Mouse (Mus musculus) lung, postnatal 25 days (tissue): Measurements from ENCODE around the gene Fbln7.

Experiments used
- DNase-seq: peaks from one replicate; pipeline ENCODE4 v3.0.0; 2022; ENCODE audit warnings: low spot score

Fbln7 gene

DNA sequence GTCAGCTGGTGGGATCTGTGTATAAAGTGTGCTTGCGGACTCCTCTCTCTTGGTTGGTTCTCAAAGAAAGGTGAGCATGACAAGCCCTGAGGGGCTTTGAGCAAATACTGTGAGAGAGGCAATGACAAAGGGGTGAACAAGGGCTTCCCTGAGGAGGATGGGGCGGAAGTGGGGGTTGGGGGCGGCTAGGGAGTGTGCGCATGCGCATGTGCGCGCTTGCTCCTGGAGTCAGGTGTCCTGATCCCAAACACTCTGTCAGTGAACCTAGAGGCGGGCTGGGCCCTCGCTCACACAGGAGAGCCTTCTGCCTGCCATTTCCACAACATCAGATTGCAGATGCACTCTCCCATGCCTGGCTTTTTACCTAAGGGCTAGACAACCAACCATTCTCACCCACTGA, 9.5 kb downstream of the Fbln7 start:
- no peak for DNase-seq

DNA sequence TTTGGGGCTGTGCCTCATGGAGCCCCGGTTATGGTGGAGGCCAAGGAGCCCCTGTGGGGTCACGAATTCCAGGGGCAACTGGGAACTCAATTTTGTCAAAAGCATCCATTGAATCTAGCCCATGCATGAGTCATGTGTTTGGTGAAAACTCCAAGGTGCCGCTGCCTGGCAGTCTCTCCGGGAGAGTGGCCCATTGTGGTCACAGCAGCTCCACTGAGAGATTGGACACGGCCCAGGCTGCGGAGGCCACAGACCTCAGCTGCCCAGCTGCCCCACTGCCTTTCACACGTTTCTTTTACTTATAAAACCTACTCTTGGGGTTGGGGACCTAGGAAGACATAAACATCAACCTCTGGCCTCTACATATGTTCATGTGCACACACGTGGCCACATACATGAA, 12.7 kb downstream of the Fbln7 start:
- DNase-seq, result no peak

DNA sequence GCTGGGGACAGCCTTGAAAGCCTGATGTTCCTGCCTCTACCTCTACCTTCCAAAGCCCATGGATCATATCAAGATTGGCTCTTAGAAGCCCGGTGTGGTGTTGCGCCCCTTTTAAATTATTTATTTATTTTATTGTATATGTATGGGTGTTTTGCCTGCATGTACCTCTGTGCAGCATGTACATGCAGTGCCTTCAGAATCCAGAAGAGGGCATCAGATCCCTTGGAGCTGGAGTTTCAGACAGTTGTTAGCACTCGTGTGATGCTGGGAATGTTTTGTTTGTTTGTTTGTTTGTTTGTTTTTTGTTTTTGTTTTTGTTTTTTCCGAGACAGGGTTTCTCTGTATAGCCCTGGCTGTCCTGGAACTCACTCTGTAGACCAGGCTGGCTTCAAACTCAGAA, 18.5 kb downstream of the Fbln7 start:
- DNase-seq, result no peak

DNA sequence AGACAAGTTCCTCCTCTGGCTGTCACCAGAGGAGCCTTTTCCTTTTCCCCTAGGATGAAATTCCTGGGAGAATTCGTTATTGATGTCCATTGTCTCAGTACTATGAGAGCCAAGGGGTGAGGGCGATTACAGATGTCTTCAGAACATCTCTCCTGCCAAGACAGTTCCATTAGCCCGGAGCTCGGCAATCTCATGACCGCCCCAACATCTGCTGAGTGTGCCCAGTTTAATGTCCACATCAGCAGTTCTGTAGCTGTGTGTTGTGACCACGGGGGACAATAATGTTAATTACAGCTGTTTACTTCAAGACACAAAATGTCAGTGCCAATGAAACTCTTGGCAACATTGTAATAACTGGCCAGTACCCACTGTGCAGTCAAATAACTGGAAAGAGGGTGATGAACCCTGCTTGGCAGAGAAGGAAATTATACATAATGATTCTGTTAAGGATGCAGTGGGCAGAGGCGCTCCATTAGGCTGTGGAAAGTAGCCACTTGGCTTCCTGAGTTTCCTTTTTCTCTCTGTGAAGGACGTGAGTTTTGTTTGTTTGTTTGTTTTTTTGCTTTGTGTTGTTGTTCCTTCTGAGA, 22.5 kb downstream of the Fbln7 start:
- no peak for DNase-seq

DNA sequence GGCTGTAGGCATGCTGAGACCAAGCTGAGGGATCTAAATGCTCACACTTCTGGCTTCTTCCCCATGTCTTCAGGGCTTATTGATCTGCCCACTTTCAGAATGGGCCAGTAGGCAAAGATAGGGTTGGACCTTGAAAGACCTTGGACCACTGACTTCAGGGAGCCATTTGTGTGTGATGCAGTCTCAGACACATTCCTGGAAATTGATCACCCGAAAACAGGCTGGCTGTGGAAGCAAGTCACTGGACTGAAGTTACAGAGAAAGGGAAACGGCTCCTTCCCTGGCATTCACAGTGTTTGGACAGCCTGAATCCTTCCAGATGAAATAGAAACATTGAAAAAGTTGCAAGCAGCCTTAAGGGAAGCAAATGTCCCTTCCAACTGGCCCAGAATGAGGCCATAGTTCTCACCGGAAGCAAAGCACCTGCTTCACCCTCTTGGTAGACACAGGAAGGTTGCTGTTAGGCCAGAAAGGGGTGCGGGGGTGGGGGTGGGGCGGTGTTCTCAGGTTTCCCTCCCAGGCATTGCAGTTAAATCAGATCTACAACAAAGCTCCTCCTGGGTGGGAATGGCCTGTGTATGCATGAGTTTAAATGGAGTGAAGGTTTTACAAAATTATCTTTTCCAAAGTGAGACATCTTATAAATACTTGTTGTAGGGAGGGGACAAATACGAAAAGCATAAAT, 25.2 kb downstream of the Fbln7 start:
- DNase-seq, result no peak

DNA sequence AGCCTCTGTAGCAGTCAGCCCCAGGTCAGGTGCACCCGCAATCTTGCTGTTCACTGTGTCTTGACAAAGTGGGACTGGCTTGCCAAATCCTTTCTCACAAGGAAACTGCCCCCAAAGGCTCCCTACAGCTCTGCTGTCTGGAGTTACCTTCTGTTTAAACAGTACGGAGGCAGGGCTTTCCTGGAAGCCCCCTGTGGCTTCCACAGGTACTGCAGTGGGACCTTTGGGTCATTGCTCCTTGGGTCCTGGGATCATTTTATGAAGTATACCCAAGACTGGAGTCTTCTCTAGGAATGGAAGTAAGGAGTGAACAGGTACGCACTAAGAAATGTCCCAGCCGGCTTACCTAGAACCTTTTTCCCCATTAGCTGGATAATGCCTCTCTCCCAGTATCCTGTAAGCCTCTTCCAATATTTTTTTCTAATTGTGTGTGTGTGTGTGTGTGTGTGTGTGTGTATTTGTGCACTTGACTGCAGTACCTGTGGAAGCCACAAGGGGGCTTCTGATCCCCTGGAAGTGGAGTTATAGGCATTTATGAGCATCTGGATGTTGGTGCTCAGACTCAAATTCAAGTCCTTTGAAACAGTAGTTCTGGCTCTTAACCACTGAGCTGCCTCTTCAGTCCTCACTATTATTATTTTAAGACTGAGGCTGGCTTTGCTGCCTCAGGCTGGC, 28.0 kb downstream of the Fbln7 start:
- DNase-seq, result no peak

DNA sequence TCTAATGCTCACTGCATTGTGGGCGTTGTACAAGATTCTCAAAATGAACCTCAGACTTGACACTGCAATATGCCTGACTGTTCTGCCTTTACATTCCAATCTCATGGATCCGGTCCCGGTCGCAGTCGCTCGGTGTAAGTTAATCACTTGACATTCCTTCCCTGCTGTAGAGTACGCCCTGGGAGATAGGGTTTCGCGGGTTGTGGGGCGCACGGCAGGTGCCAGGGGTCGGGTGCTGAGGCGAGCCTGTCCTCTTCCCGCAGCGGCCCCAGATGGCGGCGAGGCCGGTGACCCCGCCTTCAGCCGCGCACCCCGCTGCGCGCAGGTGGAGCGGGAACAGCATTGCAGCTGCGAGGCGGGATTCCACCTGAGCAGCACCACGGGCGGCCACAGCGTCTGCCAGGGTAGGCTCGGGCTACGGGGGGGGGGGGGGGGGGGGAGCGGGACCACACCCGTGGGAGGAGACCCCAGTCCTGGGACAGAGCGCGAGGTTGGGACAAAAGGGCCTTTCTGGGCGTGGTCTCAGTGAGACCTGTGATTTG, 29.5 kb downstream of the Fbln7 start:
- no peak for DNase-seq

DNA sequence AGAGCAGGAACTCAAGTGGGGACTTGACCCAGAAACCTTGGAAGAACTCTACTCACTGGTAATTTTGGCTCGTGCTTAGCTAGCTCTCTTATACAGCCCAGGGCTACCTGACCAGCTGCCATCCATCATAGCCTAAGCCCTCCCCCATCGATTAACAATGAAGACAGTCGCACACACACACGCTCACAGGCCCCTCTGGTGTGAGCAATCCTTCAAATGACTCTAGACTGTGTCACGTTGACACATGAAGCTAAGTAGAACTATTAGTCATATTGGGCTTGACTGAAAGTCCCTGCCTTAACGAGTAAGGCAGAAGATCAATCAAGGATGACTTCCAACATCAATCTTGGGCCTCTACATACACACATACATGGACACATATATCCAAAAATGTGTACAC, 40.1 kb downstream of the Fbln7 start:
- no peak for DNase-seq

DNA sequence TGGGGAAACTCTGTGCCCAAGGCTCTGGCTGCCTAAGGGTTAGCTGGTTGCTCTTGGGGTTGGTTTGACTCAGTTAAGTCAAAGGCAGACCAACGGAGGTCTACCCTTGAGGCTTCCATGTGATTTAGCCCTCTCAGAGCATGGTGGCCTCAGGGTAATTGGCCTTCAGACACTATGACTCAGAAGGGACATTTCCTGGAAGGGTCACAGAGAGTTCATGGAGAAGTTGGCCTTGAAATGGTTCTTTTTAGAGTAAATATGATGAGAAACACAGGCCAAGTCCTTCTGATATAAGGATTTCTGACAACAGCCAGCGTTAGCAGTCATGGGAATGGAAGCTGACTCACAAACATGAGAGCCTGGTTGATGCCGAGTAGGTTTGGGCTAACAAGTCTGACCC, 40.9 kb downstream of the Fbln7 start:
- no peak for DNase-seq

DNA sequence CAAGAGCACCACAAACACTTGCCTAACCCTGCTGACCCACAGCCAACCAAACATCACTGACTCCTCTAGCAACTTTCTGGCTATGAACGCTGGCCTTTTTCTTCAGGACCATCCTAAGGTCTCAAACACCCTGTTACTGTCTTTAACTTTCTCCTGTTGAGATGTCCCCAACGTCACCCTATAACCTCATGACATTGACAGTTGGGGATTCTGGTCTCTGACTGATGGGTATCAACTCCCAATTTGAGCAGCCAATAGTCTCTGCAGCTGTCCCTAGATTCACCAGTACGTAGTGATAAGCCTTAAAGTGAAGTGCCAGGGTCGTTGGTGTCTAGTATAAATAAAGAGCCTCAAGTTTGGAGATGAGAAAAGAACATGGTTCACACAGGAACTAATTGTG, 52.2 kb downstream of the Fbln7 start:
- DNase-seq, result no peak

DNA sequence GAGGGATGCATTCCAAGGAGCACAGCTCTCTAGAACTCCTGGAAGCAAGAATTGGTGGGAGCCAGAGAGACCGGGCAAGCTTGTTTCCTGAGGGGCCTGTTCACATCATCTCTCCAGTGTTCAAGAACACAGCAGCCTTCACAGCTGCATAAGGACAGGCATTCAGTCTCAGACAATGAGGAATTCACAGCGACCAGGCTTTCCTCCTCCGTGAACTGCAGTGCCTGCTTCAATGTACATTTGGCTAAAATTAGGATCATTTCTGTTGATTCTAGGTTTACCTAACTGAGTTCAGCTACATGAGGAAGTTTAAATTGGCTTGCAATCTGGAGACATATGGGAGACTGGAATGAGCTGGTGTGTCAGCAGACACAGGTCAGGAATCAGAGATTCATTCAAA, 53.7 kb downstream of the Fbln7 start:
- no peak for DNase-seq

DNA sequence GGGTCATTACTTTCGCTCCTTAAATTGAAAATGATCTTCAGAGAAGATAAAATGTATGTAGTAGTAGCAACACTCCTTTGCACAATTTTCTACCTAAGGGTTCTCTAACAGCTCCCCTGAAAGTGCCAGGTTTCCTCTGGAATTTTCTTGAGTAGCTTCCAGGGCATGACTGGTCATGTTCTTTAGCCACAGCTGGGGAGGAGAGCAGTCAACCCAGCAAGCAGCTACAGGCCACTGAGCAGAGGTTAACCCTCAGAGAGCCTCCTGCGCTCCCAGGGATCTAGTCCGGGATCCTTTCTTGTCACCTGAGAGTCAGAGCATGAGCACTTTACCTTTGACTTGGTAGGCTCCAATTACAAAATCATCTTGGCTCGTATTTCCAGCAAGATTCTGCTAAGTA, 62.0 kb downstream of the Fbln7 start:
- DNase-seq, result no peak

DNA sequence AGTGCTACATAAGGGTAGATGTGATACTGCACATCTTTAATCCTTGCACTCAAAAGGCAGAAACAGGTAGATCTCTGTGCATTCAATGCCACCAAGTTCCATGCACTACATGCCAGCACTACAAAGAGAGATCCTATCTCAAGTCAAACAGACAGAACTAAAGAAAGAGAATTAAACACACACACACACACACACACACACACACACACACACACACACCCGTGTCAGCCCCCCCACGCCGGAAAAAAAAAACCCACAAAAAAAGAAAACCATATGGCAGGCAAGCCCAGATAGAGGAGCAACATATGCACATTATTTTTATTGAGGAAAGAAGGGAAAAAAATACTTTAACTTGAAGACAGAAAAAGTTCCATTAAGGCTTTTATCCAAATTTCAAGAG, 65.7 kb downstream of the Fbln7 start:
- no peak for DNase-seq

DNA sequence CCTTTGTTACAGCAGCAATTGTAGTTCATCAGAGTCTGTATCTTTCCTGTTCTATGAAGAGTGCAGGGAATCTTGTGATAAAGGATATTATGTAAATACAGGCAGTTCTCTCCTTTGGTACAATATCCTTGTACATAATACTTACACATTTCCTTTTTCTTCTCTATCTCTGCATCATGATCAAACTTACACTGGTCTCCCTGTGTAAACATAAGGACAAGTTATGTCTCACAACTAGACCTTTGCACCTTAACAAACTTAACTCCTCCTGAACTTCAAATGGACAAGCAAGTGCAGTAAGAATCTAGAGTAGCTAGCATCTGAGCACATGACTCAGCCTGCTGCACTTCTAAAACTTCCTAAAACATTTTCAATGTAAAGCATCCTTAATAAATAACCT, 67.9 kb downstream of the Fbln7 start:
- DNase-seq, result no peak

DNA sequence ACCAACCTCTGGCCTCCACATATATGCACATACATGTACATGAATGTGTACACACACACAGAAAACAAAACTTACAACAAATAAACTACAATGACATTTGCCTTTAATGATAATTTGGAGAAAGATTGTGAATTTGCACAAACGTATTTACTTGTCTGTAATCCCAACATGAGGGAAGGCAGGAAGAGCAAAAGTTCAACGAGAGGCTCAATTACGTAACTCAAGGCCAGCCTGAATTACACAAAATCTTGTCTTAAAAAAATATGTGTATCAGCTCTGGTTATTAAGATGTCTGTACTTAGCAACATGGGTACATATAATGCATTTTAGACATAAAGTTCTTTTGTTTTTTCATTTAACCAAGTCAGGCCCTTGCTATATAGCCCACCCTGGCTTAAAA, 73.5 kb downstream of the Fbln7 start:
- no peak for DNase-seq

DNA sequence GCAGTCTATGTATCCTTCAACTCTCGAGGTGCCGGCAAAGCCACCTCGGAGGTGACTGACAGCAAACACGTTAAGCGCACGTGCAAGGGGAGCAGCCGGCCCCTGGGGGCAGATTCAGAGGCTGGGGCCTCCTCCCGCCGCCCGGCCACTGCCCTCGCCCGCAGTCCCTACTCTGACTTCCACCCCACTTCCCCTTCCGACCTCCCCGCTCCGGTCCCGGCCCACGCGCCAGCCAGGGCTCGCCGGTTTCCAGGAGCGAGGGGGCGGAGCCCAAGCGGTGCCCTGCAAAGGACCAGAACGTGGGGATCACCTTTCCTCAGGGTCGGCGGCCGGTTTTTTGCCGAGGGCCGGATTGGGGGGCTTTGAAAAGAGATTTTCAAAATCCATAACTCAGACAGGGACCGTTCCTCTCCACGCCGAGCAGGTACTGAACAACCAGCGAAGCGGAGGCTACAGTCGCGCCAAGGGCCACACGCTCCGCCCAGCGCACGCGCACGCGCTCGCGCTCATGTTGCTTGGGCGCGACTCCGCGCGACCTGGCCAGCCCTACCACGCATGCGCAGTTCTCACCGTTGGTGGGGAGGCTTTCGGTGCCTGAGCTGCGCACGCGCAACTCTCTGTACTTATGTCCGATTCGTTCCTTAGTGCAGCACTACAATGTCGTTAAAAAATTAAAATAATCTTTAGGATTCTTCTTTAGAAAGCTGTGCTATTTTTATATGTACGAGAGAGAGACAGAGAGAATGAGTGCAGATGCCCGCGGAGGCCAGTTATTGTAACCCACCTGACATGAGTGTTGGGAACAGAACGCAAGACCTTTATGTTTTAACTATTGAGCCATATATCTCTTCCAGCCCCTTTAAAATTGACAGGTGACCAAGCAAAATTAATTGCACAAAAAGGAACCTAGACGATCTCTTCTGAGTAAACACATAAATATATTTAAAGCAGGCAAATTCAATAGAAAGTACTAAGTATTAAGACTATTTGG, 81.1 kb downstream of the Fbln7 start, which contains the start of gene Zc3h8:
Gene Zc3h8, minus strand, starts transcription at position 540 of the 991 bp plus-strand sequence.
- DNase-seq, result peak; percentile 96
